Mouse (Mus musculus) 3T3-L1 (cell line): ENCODE measurements around the gene Adcy7.

ENCODE experiments used
- DNase-seq: peaks from one replicate; pipeline ENCODE4 v3.0.0-alpha.2; 2015; ENCODE audit warnings: low read depth, low spot score

The Adcy7 gene

GRCm38 (mm10) chr8:88272231-88273050 lies at the start of gene Adcy7:
TSS of gene Adcy7 (plus strand) at chr8:88272403.
- no peak for DNase-seq

- no peak for DNase-seq
Observed at GRCm38 (mm10) chr8:88225358-88225757, 46.8 kb upstream of the Adcy7 start.

DNA sequence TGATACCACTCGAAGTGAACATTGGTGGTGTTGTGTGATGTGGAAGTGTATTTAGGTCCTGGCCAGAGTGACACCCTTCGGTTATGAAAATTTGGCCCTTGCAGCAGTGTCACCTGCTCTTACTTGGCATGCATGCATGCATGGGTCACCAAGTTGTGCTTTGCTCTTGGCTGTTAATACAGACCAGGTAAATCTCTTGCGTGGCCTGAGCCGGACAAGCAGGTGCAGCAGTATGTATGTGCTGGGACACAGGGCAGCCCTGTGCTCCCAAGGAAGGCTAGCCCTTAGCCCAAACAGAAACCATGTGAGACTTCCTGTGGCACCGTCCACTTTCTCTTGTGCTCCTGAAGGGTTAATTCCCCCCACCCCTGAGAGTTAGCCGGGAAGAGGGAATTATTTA lies 44.4 kb upstream of the Adcy7 start:
- DNase-seq, result no peak

GRCm38 (mm10) chr8:88228286-88228685 lies 43.9 kb upstream of the Adcy7 start:
- peak; percentile 80 for DNase-seq

DNA sequence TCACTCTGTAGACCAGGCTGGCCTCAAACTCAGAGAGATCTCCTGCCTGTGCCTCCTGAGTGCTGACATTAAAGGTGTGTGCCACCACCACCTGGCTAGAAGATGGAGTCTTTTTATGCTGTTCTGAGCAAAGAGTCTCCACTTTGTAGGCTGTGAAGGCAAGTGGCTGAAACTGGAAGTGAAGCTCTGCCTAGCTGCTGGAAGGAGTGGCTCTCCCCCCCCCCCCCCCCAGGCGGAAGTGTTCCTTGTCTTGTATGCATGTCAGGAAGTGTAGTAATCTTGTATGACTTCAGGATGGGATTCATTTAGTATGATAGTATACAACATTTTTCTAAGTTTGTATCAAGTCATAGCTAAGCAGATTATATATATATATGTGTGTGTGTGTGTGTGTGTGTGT lies 43.4 kb upstream of the Adcy7 start:
- peak; percentile 19 for DNase-seq

- no peak for DNase-seq
Observed at GRCm38 (mm10) chr8:88236666-88237065, 35.5 kb upstream of the Adcy7 start.

DNA sequence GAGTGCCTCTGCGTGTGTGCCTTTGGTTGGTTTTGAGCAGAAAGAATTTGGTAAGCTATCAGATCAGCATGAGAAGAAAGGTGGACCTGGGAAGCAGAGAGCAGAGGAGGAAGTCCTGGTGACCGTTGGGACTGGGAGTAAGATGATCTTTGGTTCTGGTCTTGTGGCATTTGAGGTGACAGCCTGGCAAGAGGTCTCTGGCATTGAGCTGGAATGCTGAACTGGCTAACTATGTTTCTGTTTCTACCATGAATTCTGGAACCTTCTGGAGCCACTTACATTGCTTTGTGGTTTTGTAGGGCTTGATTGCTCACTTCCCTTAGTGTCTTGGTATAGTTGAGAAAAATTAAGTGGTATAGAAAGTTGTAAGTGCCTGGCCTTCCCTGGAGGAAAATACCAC lies 34.6 kb upstream of the Adcy7 start:
- peak; percentile 27 for DNase-seq

- DNase-seq, result no peak
Observed at GRCm38 (mm10) chr8:88239277-88239676, 32.9 kb upstream of the Adcy7 start.

DNA sequence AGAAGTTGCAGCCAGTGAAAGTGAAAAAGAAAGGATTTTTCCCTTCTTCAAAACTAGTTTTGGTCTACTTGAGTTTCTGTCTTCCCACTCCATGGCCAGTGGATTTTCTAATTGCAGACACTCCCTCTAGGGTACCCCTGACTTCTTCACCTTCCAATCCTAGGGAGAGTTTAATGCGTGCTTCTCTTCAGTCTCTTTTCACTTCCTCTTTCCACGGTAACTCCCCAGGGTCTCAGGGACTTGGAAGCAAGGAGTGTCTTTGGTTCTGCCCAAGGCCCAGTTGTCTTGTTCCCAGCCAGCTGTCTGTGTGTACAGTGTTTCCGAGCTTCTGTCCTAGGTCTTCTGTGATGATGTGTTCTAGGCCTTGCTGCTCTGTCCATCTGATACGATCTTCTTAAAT lies 30.3 kb upstream of the Adcy7 start:
- DNase-seq, result no peak

GRCm38 (mm10) chr8:88244298-88244697 lies 27.9 kb upstream of the Adcy7 start:
- peak; percentile 80 for DNase-seq

- DNase-seq, result peak; percentile 82
Observed at GRCm38 (mm10) chr8:88252791-88253190, 19.4 kb upstream of the Adcy7 start.

DNA sequence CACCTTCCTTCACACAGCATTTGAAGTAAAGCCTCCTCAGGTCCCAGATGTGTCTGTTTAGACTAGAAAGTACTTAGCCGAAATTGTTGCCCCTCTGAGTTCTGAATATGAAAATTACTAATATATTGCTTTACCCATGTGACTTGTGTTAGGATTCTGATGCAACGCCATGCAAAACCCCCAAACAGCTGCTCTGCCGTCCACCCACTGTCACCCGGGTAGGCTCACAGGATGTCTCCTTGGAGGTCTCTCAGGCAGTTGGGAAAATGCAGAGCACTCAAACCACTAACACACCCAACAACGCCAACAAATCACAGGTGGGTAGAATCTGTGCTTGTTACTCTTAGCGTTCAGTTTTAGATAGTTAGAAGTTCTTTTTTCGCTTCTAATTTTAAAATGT lies 17.2 kb upstream of the Adcy7 start:
- DNase-seq, result no peak

DNA sequence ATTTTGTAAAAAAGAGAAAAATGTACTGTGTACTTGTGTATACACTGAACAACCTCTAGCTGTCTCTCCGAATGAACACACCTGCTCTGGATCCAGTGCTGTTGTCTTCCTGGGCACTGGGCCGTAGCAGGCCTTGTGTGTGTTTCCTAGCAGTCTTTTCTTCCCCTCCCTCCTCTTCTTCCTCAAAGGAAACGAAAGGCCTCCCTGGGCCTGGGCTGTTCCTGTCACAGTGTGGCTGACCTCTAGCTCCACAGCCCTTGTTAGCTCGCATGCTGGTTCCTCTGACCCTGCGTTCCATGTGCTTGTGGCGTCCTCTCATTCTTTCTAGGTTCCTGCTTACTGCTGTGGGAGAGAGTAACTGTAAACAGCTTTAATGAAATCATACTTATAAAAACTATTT lies 14.2 kb upstream of the Adcy7 start:
- DNase-seq, result no peak

- DNase-seq, result no peak
Observed at GRCm38 (mm10) chr8:88258544-88258943, 13.7 kb upstream of the Adcy7 start.

- DNase-seq, result no peak
Observed at GRCm38 (mm10) chr8:88260466-88260980, 11.7 kb upstream of the Adcy7 start.

GRCm38 (mm10) chr8:88262831-88263635 lies 9.2 kb upstream of the Adcy7 start:
- peak; percentile 53 for DNase-seq

DNA sequence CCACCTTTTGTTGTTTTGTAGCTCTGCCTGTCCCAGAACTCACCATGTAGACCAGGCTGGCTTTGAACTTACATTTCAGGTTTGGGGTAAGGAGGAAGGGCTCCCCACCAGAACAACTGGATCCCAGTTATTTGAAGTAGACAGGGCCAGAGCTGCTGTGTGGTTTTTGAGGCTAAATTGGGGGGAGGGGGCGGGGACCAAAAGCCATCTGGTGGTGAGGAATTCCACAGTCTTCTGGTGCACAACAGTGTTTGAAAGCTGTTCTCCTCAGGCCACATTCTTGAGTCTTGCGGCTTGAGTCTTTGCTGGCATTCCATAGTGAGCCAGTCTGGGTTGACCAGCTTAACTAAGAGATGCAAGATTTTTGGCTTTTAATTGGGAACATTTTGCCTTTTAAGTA lies 6.7 kb upstream of the Adcy7 start:
- peak; percentile 91 for DNase-seq

GRCm38 (mm10) chr8:88266170-88266800 lies 5.9 kb upstream of the Adcy7 start:
- DNase-seq, result peak; percentile 94

DNA sequence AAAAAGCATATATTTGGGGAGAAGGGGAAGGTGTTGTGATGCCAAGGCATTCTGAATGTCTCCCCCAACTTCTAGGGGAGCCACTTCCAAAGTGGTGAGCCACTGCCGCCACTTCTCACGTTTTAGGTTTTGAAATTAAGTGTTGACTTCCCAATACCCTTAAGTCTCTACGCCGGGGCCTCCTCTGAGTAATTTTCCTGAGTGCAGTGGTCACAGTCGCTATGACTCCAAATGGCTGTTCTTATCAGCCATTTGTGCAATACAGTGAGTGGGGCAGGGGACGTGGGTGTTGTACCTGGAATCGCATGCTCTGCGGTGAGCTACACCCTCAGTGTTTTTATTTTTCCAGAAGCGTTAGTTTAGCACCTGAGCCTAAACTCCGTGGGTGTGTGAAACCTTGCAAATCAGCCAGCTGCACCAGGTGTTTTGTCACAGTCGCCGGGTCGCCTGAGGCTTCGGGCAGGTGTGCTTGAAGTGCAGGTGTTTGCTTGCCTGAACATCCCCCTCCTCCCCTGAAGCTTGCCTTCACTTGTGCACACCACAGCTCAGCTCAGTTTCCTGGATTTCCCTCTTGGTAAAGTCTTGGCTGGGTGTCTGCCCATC lies 5.3 kb upstream of the Adcy7 start:
- DNase-seq, result no peak

- peak; percentile 56 for DNase-seq
Observed at GRCm38 (mm10) chr8:88269107-88269875, 2.9 kb upstream of the Adcy7 start.

DNA sequence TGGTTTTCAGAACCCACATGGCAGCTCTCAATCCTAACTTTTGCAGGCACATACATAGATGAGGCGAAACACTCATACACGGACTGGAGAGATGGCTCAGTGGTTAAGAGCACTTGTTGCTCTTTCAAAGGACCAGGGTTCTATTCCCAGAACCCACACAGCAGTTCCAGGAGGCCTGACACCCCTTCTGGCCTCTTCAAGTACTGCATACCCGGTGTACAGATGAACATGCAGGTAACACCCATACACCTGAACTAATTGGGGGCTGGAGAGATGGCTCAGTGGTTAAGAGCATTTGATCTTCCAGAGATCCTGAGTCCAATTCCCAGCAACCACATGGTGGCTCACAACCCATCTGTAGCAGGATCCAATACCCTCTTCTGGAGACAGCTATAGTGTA lies 2.1 kb upstream of the Adcy7 start:
- DNase-seq, result no peak
